Mouse (Mus musculus) CH12.LX (cell line): Measurements from ENCODE around the gene Gm10220. TPM values are rescaled to one million over a fixed set of nuclear protein-coding genes. Genes with fewer than 3 reads are reported as not detected.

Experiments used
- DNase-seq: peaks from one replicate; pipeline ENCODE4 v3.0.0-alpha.2; 2013; ENCODE audit errors: extremely low read depth
- H3K27ac ChIP-seq: 2 replicates; pipeline ENCODE4 v1.5.1; 2012; ENCODE audit warnings: low read depth, mild to moderate bottlenecking, control low read depth, moderate library complexity; ENCODE audit not compliant: insufficient read depth
- H3K27me3 ChIP-seq: replicated peaks from 2 replicates; pipeline ENCODE3; 2012; ENCODE audit warnings: inconsistent platforms
- H3K36me3 ChIP-seq, 2 experiments: replicated peaks in 1 of 2; 2 replicates each; pipeline versions ENCODE3 to v1.6.1; 2012; ENCODE audit warnings: inconsistent platforms in 1 of 2, low read length in 1 of 2, mild to moderate bottlenecking in 1 of 2, mixed read lengths in 1 of 2, moderate library complexity in 1 of 2; ENCODE audit not compliant: control insufficient read depth in 1 of 2, insufficient read depth in 1 of 2
- H3K4me1 ChIP-seq, 2 experiments: 2 replicates each; pipeline ENCODE4 v1.6.1; 2012; ENCODE audit warnings: inconsistent platforms in 1 of 2, moderate library complexity in 1 of 2; ENCODE audit not compliant: insufficient read depth in 2 of 2, control insufficient read depth in 1 of 2
- H3K4me2 ChIP-seq: 2 replicates; pipeline ENCODE4 v1.6.1; 2012; ENCODE audit warnings: low read depth, mild to moderate bottlenecking, control low read depth; ENCODE audit not compliant: poor library complexity, insufficient read depth, severe bottlenecking
- H3K4me3 ChIP-seq, 3 experiments: fragments of 150-350 bp in 1 of 3; sonication (generic) in 1 of 3; replicated peaks in 1 of 3; 2 replicates each; pipeline versions ENCODE3 to v1.5.1; 2011 to 2012; ENCODE audit warnings: low read depth in 2 of 3, low read length in 2 of 3, mild to moderate bottlenecking in 2 of 3, moderate library complexity in 2 of 3, control low read depth in 1 of 3, improper control_type of control experiment in 1 of 3, inconsistent platforms in 1 of 3, mixed read lengths in 1 of 3; ENCODE audit not compliant: poor library complexity in 1 of 3
- H3K79me2 ChIP-seq: replicated peaks from 2 replicates; pipeline ENCODE4 v1.6.1; 2012; ENCODE audit warnings: mild to moderate bottlenecking, moderate library complexity; ENCODE audit not compliant: control insufficient read depth, poor library complexity, insufficient read depth, severe bottlenecking; ENCODE audit errors: extremely low read depth
- H3K9ac ChIP-seq: 2 replicates; pipeline ENCODE4 v1.6.1; 2012; ENCODE audit warnings: low read depth, mild to moderate bottlenecking, control low read depth, moderate library complexity; ENCODE audit not compliant: insufficient read depth
- H3K9me3 ChIP-seq: replicated peaks from 2 replicates; pipeline ENCODE3; 2012; ENCODE audit warnings: low read length, inconsistent platforms, mixed read lengths
- CHD2 ChIP-seq: IDR thresholded peaks from 2 replicates; pipeline ENCODE4 v1.6.1; 2011; ENCODE audit warnings: low read length, improper control_type of control experiment
- CTCF ChIP-seq, 2 experiments: IDR thresholded peaks in 1 of 2; conservative IDR thresholded peaks in 1 of 2; 2 replicates each; pipeline ENCODE4 v1.5.1; 2011 to 2012; ENCODE audit warnings: low read depth in 2 of 2, low read length in 2 of 2, improper control_type of control experiment in 1 of 2, inconsistent platforms in 1 of 2, mild to moderate bottlenecking in 1 of 2, moderate library complexity in 1 of 2
- GABPA ChIP-seq: IDR thresholded peaks from 2 replicates; pipeline ENCODE4 v1.6.1; 2012; ENCODE audit warnings: low read depth, low read length, improper control_type of control experiment, inconsistent platforms; ENCODE audit not compliant: insufficient replicate concordance
- HCFC1 ChIP-seq: IDR thresholded peaks from 2 replicates; pipeline ENCODE4 v1.6.1; 2012; ENCODE audit warnings: low read depth, mild to moderate bottlenecking, inconsistent platforms, low read length, improper control_type of control experiment
- MAZ ChIP-seq: IDR thresholded peaks from 2 replicates; pipeline ENCODE4 v1.6.1; 2012; ENCODE audit warnings: low read depth, mild to moderate bottlenecking, inconsistent platforms, low read length, improper control_type of control experiment, moderate library complexity
- MEF2A ChIP-seq: IDR thresholded peaks from 2 replicates; pipeline ENCODE4 v1.6.1; 2014; ENCODE audit warnings: low read depth, mild to moderate bottlenecking, inconsistent platforms, low read length, improper control_type of control experiment, borderline replicate concordance
- RCOR1 ChIP-seq: conservative IDR thresholded peaks from 2 replicates; pipeline ENCODE4 v1.6.1; 2012; ENCODE audit warnings: low read depth, mild to moderate bottlenecking, inconsistent platforms, low read length, improper control_type of control experiment
- TCF12 ChIP-seq: IDR thresholded peaks from 2 replicates; pipeline ENCODE4 v1.6.1; 2014; ENCODE audit warnings: low read depth, mild to moderate bottlenecking, inconsistent platforms, low read length, improper control_type of control experiment
- ZMIZ1 ChIP-seq: IDR thresholded peaks from 2 replicates; pipeline ENCODE4 v1.6.1; 2012; ENCODE audit warnings: low read depth, mild to moderate bottlenecking, inconsistent platforms, low read length, improper control_type of control experiment
- dilution Hi-C: fragments of 300-500 bp; cut with MboI; formaldehyde crosslinking; loops from 2 replicates; pipeline ENCODE4 v1.14.3; 2020; ENCODE audit warnings: low sequenced_read_pairs; ENCODE audit not compliant: extremely low pct_unique_long_range_greater_than_20kb, extremely low pct_ligation_motif_present
- in situ Hi-C: fragments of 300-500 bp; cut with MboI; formaldehyde crosslinking; loops from 3 replicates; pipeline ENCODE4 v1.14.3; 2019; ENCODE audit warnings: low sequenced_read_pairs, low pct_ligation_motif_present, low pct_unique_long_range_greater_than_20kb, mixed read lengths
- polyA plus RNA-seq: library from polyadenylated mRNA; unstranded; fragments of >175 nt; gene quantifications from 2 replicates; pipeline ENCODE4 v1.2.1, GENCODE M21; 2012; ENCODE audit warnings: low read depth; ENCODE audit not compliant: insufficient read length
- total RNA-seq, 2 experiments: library from RNA; depleted of rRNA; stranded (reverse); fragments of 300-350 nt in 1 of 2; fragments of >200 nt in 1 of 2; gene quantifications; 2 replicates each; pipeline ENCODE4 v1.2.3; 2012 to 2014

The Gm10220 gene
- total and polyA plus RNA-seq, 3 experiments, result not detected

- in situ Hi-C loops (no loop called here), dilution Hi-C loops (no loop called here)
- no peaks in the 10 kb centered on the region for H3K27me3 ChIP-seq
- TF ChIP-seq MEF2A, result no peak
- no peak for TF ChIP-seq ZMIZ1
- TF ChIP-seq CTCF (conservative IDR thresholded peaks at IDR 0.05 in 1 of 2, IDR thresholded peaks at IDR 0.05 in 1 of 2; ENCODE audit: low read depth in 2 of 2, low read length in 2 of 2), result no peak
- no peak for TF ChIP-seq RCOR1
- TF ChIP-seq TCF12, result no peak
- TF ChIP-seq GABPA, result no peak
- no peak for TF ChIP-seq HCFC1
- no peak for TF ChIP-seq CHD2
- no peak for TF ChIP-seq MAZ
- no peaks in the 10 kb centered on the region for H3K36me3 ChIP-seq
- no peak overlapping the region for H3K4me3 ChIP-seq
- H3K9me3 ChIP-seq, result peaks cover 8% of the 10 kb centered on the region
- no peaks in the 10 kb centered on the region for H3K4me1 ChIP-seq
- no peak for DNase-seq
- no peak overlapping the region for H3K27ac ChIP-seq
- H3K79me2 ChIP-seq, result no peaks in the 10 kb centered on the region
- H3K4me2 ChIP-seq, result no peak overlapping the region
- H3K9ac ChIP-seq, result no peak overlapping the region
These were observed 50.5 kb downstream of the Gm10220 start for GRCm38 (mm10) chr5:26070716-26071115.

Other genes starting within 250 kb of the Gm10220 start
- not detected in 2 replicates for gene Gm21663, start 179.0 kb downstream of the Gm10220 start, total RNA-seq (2012; rRNA removed)
- not detected in 2 replicates for gene Gm21663, start 179.0 kb downstream of the Gm10220 start, total RNA-seq (2014; rRNA removed)
- gene Gm21663, start 179.0 kb downstream of the Gm10220 start, polyA plus RNA-seq, result not detected in 2 replicates
- not detected in 2 replicates for gene Gm21671, start 167.0 kb downstream of the Gm10220 start, total RNA-seq (2012; rRNA removed)
- not detected in 2 replicates for gene Gm21671, start 167.0 kb downstream of the Gm10220 start, total RNA-seq (2014; rRNA removed)
- gene Gm21671, start 167.0 kb downstream of the Gm10220 start, polyA plus RNA-seq, result not detected in 2 replicates
- gene Gm21680, start 148.8 kb downstream of the Gm10220 start, total RNA-seq (2012; rRNA removed), result not detected in 2 replicates
- gene Gm21680, start 148.8 kb downstream of the Gm10220 start, total RNA-seq (2014; rRNA removed), result not detected in 2 replicates
- gene Gm21680, start 148.8 kb downstream of the Gm10220 start, polyA plus RNA-seq, result not detected in 2 replicates
- not detected in 2 replicates for gene Gm21698, start 132.8 kb downstream of the Gm10220 start, total RNA-seq (2012; rRNA removed)
- gene Gm21698, start 132.8 kb downstream of the Gm10220 start, total RNA-seq (2014; rRNA removed), result not detected in 2 replicates
- not detected in 2 replicates for gene Gm21698, start 132.8 kb downstream of the Gm10220 start, polyA plus RNA-seq
- gene Gm1979, start 116.6 kb downstream of the Gm10220 start, total RNA-seq (2012; rRNA removed), result not detected in 2 replicates
- not detected in 2 replicates for gene Gm1979, start 116.6 kb downstream of the Gm10220 start, total RNA-seq (2014; rRNA removed)
- gene Gm1979, start 116.6 kb downstream of the Gm10220 start, polyA plus RNA-seq, result not detected in 2 replicates
- gene Gm5862, start 98.5 kb downstream of the Gm10220 start, total RNA-seq (2012; rRNA removed), result not detected in 2 replicates
- gene Gm5862, start 98.5 kb downstream of the Gm10220 start, total RNA-seq (2014; rRNA removed), result not detected in 2 replicates
- not detected in 2 replicates for gene Gm5862, start 98.5 kb downstream of the Gm10220 start, polyA plus RNA-seq
- not detected in 2 replicates for gene Speer4a, start 81.9 kb downstream of the Gm10220 start, total RNA-seq (2012; rRNA removed)
- not detected in 2 replicates for gene Speer4a, start 81.9 kb downstream of the Gm10220 start, total RNA-seq (2014; rRNA removed)
- not detected in 2 replicates for gene Speer4a, start 81.9 kb downstream of the Gm10220 start, polyA plus RNA-seq
- gene Gm7347, start 62.8 kb downstream of the Gm10220 start, total RNA-seq (2012; rRNA removed), result not detected in 2 replicates
- not detected in 2 replicates for gene Gm7347, start 62.8 kb downstream of the Gm10220 start, total RNA-seq (2014; rRNA removed)
- not detected in 2 replicates for gene Gm7347, start 62.8 kb downstream of the Gm10220 start, polyA plus RNA-seq
- not detected in 2 replicates for gene Gm10471, start 32.1 kb downstream of the Gm10220 start, total RNA-seq (2012; rRNA removed)
- gene Gm10471, start 32.1 kb downstream of the Gm10220 start, total RNA-seq (2014; rRNA removed), result not detected in 2 replicates
- not detected in 2 replicates for gene Gm10471, start 32.1 kb downstream of the Gm10220 start, polyA plus RNA-seq
- gene 5031410I06Rik, start 16.1 kb downstream of the Gm10220 start, total RNA-seq (2012; rRNA removed), result not detected in 2 replicates
- gene 5031410I06Rik, start 16.1 kb downstream of the Gm10220 start, total RNA-seq (2014; rRNA removed), result not detected in 2 replicates
- gene 5031410I06Rik, start 16.1 kb downstream of the Gm10220 start, polyA plus RNA-seq, result not detected in 2 replicates
- gene Gm7361, start 136.3 kb upstream of the Gm10220 start, total RNA-seq (2012; rRNA removed), result not detected in 2 replicates
- not detected in 2 replicates for gene Gm7361, start 136.3 kb upstream of the Gm10220 start, total RNA-seq (2014; rRNA removed)
- gene Gm7361, start 136.3 kb upstream of the Gm10220 start, polyA plus RNA-seq, result not detected in 2 replicates